Mouse (Mus musculus) colon, adult 2 months (tissue): Measurements from ENCODE around the gene Erp44. TPM values are rescaled to one million over a fixed set of nuclear protein-coding genes. Genes with fewer than 3 reads are reported as not detected.

Source experiments
- polyA plus RNA-seq: library from polyadenylated mRNA; depleted of rRNA; stranded (reverse); fragments of >200 nt; gene quantifications from 2 replicates; pipeline ENCODE4 v1.2.3, GENCODE M21; 2012; rRNA removed

Erp44 gene
- polyA plus RNA-seq: 10.9 and 14.8 TPM in 2 replicates

GRCm38 (mm10) chr4:48279498-48280134, at the start of gene Erp44, which contains the start of gene Invs:
TSS of gene Erp44 (minus strand) at chr4:48279558.
TSS of gene Invs (plus strand) at chr4:48279760.

Other genes starting within 250 kb of the Erp44 start
- gene Nr4a3, start 234.4 kb downstream of the Erp44 start, polyA plus RNA-seq: 3.2 and 4.8 TPM in 2 replicates
- gene Stx17, start 154.6 kb downstream of the Erp44 start, polyA plus RNA-seq: 5.3 and 5.9 TPM in 2 replicates
- gene Invs, start 202 bp upstream of the Erp44 start, polyA plus RNA-seq: 1.6 and 1.7 TPM in 2 replicates
- 3.4 and 4.2 TPM in 2 replicates for gene Tex10, start 193.9 kb upstream of the Erp44 start, polyA plus RNA-seq